Mouse (Mus musculus): ENCODE measurements at regions not wholly inside any gene's neighbourhood (a gene's known extent, or its start where the extent isn't known, plus 50 kb on each side); places are given as distances from the start of the nearest gene placed in this dataset.

- no peak overlapping the region for H3K4me2 ChIP-seq (replicated peaks)
- H3K4me1 ChIP-seq: peaks cover 6% of the 10 kb centered on the region; the same call in 1 of the 2 replicates
- 85% methylated on average over 5 of the region's 5 CpGs for WGBS
- H3K9me3 ChIP-seq: no peaks in the 10 kb centered on the region
- no peak overlapping the region for H3K9ac ChIP-seq
- H3K4me3 ChIP-seq: no peak overlapping the region
- H3K36me3 ChIP-seq: no peaks in the 10 kb centered on the region
- H3K27ac ChIP-seq: no peak overlapping the region
- ATAC-seq (ENCODE audit: low FRiP score, low read depth): no peak
- no peaks in the 10 kb centered on the region for H3K27me3 ChIP-seq
These were observed 57.6 kb upstream of the Myb start for GRCm38 (mm10) chr10:21218431-21218830.

GRCm38 (mm10) chr10:21220795-21221194, 60.0 kb upstream of the Myb start:
- no peaks in the 10 kb centered on the region for H3K27me3 ChIP-seq
- no peak overlapping the region for H3K4me3 ChIP-seq
- ATAC-seq (ENCODE audit: low FRiP score, low read depth): no peak
- peaks cover 8% of the 10 kb centered on the region; the same call in 1 of the 2 replicates for H3K4me1 ChIP-seq
- H3K9ac ChIP-seq: no peak overlapping the region
- WGBS: 93% methylated on average over 3 of the region's 3 CpGs
- no peak overlapping the region for H3K4me2 ChIP-seq (replicated peaks)
- peaks cover 5% of the 10 kb centered on the region; the same call in 1 of the 2 replicates for H3K9me3 ChIP-seq
- no peaks in the 10 kb centered on the region for H3K36me3 ChIP-seq
- no peak overlapping the region for H3K27ac ChIP-seq

DNA sequence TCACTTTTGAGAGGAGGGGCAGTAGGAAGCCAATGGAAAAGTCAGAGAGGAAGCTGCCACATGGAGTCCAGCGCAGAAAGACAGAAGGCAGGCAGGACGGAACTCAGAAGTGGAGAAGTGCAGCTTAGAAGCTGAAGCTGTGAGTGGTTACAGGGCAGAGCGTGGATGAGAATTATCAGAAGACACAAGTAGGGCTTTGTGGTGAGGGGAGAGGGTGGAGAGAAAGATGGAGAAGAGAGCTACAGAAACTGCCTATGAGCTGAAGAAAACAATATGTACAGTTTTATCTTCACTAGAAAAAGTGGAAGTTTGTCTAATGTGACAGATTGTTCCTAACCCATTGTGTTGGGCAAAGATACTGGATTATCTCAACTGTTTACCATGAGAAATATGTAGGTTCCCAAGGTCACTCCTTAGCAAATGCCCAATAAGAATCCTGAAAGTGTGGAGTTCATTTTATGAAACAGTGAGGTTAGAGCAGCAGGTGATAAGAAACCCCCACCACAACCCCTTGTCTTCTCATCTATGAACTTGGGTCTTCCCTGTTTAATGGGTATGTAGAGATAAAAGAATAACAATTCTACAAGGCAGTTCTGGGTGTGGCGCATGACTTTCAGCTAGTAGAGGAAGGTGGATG, 60.6 kb upstream of the Myb start:
- no peaks in the 10 kb centered on the region for H3K27me3 ChIP-seq
- no peak overlapping the region for H3K4me2 ChIP-seq (replicated peaks)
- H3K4me3 ChIP-seq: no peak overlapping the region
- H3K9ac ChIP-seq: no peak overlapping the region
- H3K4me1 ChIP-seq: peaks cover 8% of the 10 kb centered on the region; the same call in 1 of the 2 replicates
- 88% methylated on average over 4 of the region's 4 CpGs for WGBS
- H3K9me3 ChIP-seq: peaks cover 5% of the 10 kb centered on the region; the same call in 1 of the 2 replicates
- no peak overlapping the region for H3K27ac ChIP-seq
- ATAC-seq (ENCODE audit: low FRiP score, low read depth): no peak
- no peaks in the 10 kb centered on the region for H3K36me3 ChIP-seq

DNA sequence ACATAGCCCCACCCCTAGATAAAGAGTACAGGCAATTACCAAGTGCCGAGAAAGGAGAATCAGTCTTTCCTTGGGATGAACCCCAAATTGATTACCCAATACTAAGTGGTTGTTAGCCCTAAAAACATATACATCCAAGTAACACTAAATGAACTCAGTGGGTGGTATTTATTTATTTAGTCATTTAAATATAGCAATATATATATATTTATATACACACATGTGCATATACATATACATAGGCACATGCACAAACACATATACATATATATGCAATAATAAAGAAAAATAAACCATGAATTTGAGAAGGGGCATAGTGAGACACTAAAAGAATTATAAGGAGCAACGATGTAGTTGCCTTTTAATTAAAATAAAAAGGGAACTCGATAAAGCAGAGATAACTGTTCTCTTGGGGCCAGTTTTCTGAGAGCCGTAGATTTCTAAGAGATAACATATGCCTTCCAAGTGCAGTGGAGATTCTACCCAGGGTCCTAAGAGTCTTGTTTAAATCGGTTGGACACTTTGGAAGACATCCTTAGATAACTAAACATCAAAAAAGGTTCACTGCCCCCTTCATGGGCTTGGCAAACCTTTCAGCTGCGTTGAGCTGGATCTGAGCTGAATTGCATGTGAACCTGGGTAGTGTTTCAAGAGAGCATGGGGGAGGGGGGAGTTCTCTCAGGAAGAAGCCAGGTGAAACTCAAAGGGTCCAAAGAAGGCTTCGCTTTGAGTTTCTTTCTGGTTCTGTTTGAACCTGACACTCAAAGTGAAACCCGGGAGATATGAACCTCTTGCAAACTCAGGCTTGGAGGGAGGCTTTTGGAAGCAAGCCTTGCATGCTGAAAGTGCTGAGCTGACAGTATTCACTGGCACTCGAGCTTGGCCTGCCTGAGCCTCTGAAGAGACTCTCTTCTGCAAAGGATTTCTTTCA, 61.6 kb upstream of the Myb start:
- H3K9ac ChIP-seq: no peak overlapping the region
- peaks cover 5% of the 10 kb centered on the region; the same call in 1 of the 2 replicates for H3K9me3 ChIP-seq
- H3K27ac ChIP-seq: peak overlapping the region; percentile 15; the same call in 1 of the 2 replicates
- no peak overlapping the region for H3K4me3 ChIP-seq
- no peaks in the 10 kb centered on the region for H3K36me3 ChIP-seq
- WGBS: 64% methylated on average over 9 of the region's 9 CpGs
- H3K4me1 ChIP-seq: peaks cover 8% of the 10 kb centered on the region; the same call in 1 of the 2 replicates
- H3K27me3 ChIP-seq: no peaks in the 10 kb centered on the region
- ATAC-seq (ENCODE audit: low FRiP score, low read depth): no peak; the same call in 1 of the 2 replicates
- H3K4me2 ChIP-seq (replicated peaks): no peak overlapping the region

GRCm38 (mm10) chr10:21223104-21223910, 62.5 kb upstream of the Myb start:
- H3K4me3 ChIP-seq: no peak overlapping the region
- H3K4me1 ChIP-seq: peaks cover 8% of the 10 kb centered on the region; the same call in 1 of the 2 replicates
- no peak overlapping the region for H3K4me2 ChIP-seq (replicated peaks)
- WGBS: 60% methylated on average over 8 of the region's 8 CpGs
- H3K27me3 ChIP-seq: no peaks in the 10 kb centered on the region
- H3K36me3 ChIP-seq: no peaks in the 10 kb centered on the region
- H3K9ac ChIP-seq: no peak overlapping the region
- H3K27ac ChIP-seq: no peak overlapping the region
- ATAC-seq (ENCODE audit: low FRiP score, low read depth): no peak
- peaks cover 5% of the 10 kb centered on the region; the same call in 1 of the 2 replicates for H3K9me3 ChIP-seq

- Histone ChIP-seq H3K9me3 (peaks cover 5% of the 10 kb centered on the region; the same call in 1 of the 2 replicates), H3K27ac (no peak overlapping the region), H3K9ac (no peak overlapping the region), H3K4me1 (peaks cover 8% of the 10 kb centered on the region; the same call in 1 of the 2 replicates), H3K27me3 (no peaks in the 10 kb centered on the region), H3K4me3 (no peak overlapping the region), H3K36me3 (no peaks in the 10 kb centered on the region), H3K4me2 (replicated peaks) (no peak overlapping the region)
- ATAC-seq (ENCODE audit: low FRiP score, low read depth): no peak
- WGBS: 89% methylated on average over 5 of the region's 5 CpGs
These were observed 63.4 kb upstream of the Myb start for GRCm38 (mm10) chr10:21224229-21224628.

GRCm38 (mm10) chr10:21226210-21226609, 65.4 kb upstream of the Myb start:
- H3K36me3 ChIP-seq: no peaks in the 10 kb centered on the region
- peaks cover 8% of the 10 kb centered on the region; the same call in 1 of the 2 replicates for H3K4me1 ChIP-seq
- H3K27ac ChIP-seq: no peak overlapping the region
- no peak overlapping the region for H3K9ac ChIP-seq
- H3K9me3 ChIP-seq: peaks cover 5% of the 10 kb centered on the region; the same call in 1 of the 2 replicates
- H3K27me3 ChIP-seq: no peaks in the 10 kb centered on the region
- H3K4me2 ChIP-seq (replicated peaks): no peak overlapping the region
- no peak overlapping the region for H3K4me3 ChIP-seq
- 79% methylated on average over 7 of the region's 7 CpGs for WGBS
- no peak for ATAC-seq (ENCODE audit: low FRiP score, low read depth)

- 85% methylated on average over 9 of the region's 9 CpGs for WGBS
- H3K27me3 ChIP-seq: no peaks in the 10 kb centered on the region
- no peak for ATAC-seq (ENCODE audit: low FRiP score, low read depth)
These were observed 67.0 kb upstream of the Myb start for GRCm38 (mm10) chr10:21227764-21228163.

GRCm38 (mm10) chr10:21228557-21228956, 67.2 kb upstream of the Hbs1l start:
- ATAC-seq (ENCODE audit: low FRiP score, low read depth): no peak
- no peak overlapping the region for H3K9ac ChIP-seq
- WGBS: 71% methylated on average over 7 of the region's 7 CpGs
- H3K4me2 ChIP-seq (replicated peaks): no peak overlapping the region
- H3K9me3 ChIP-seq: peaks cover 5% of the 10 kb centered on the region; the same call in 1 of the 2 replicates
- no peaks in the 10 kb centered on the region for H3K36me3 ChIP-seq
- no peak overlapping the region for H3K27ac ChIP-seq
- no peak overlapping the region for H3K4me3 ChIP-seq
- H3K27me3 ChIP-seq: no peaks in the 10 kb centered on the region
- 0 out of 2 replicates have a peak, but pooled peaks cover 2% of the 10 kb centered on the region for H3K4me1 ChIP-seq

More at GRCm38 (mm10) chr10:21227764-21228163, 67.0 kb upstream of the Myb start:
- no peak overlapping the region for H3K4me3 ChIP-seq
- H3K4me2 ChIP-seq (replicated peaks): no peak overlapping the region
- peaks cover 8% of the 10 kb centered on the region; the same call in 1 of the 2 replicates for H3K4me1 ChIP-seq
- H3K9ac ChIP-seq: no peak overlapping the region
- H3K27ac ChIP-seq: no peak overlapping the region
- H3K36me3 ChIP-seq: no peaks in the 10 kb centered on the region
- H3K9me3 ChIP-seq: peaks cover 5% of the 10 kb centered on the region; the same call in 1 of the 2 replicates

- no peaks in the 10 kb centered on the region for H3K27me3 ChIP-seq
- peaks cover 6% of the 10 kb centered on the region for H3K4me1 ChIP-seq
- H3K4me3 ChIP-seq: no peak overlapping the region
- no peaks in the 10 kb centered on the region for H3K36me3 ChIP-seq
- H3K9ac ChIP-seq: no peak overlapping the region
- no peaks in the 10 kb centered on the region for H3K9me3 ChIP-seq
- no peak overlapping the region for H3K4me2 ChIP-seq (replicated peaks)
- no peak overlapping the region for H3K27ac ChIP-seq
- no peak for ATAC-seq (ENCODE audit: low FRiP score, low read depth)
- WGBS: 16% methylated on average over 1 of the region's 1 CpGs
These were observed 60.6 kb upstream of the Hbs1l start for GRCm38 (mm10) chr10:21235172-21235571.

GRCm38 (mm10) chr10:21237000-21237399, 58.8 kb upstream of the Hbs1l start:
- H3K4me2 ChIP-seq (replicated peaks): no peak overlapping the region
- ATAC-seq (ENCODE audit: low FRiP score, low read depth): no peak
- H3K4me3 ChIP-seq: no peak overlapping the region
- no peaks in the 10 kb centered on the region for H3K36me3 ChIP-seq
- H3K9ac ChIP-seq: no peak overlapping the region
- no peaks in the 10 kb centered on the region for H3K9me3 ChIP-seq
- 49% methylated on average over 1 of the region's 1 CpGs for WGBS
- no peaks in the 10 kb centered on the region for H3K27me3 ChIP-seq
- no peak overlapping the region for H3K27ac ChIP-seq
- peaks cover 6% of the 10 kb centered on the region for H3K4me1 ChIP-seq

All from limb, embryonic 13.5 days (tissue).